Mouse (Mus musculus): ENCODE results near the gene Ubap1l.

DNA sequence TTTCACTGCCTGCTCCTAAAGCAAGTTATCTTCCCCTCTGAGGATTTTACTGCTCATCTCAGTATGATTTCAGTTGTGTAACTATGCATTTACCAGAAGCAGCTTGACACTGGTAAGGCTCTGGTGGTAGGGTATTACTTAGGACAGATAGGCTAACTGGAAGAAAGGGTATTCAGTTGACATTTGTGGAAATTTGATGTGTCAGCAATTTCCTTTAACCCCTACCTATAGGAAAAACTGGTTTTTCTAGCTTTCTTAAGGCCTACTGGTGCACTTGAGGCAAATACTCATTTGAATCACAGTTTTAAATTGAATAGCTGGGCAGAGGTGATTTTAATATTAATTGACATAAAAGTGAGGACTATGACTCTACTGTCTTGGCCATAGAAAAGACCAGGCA lies 34.9 kb upstream of the Ubap1l start:
- no peak for TF ChIP-seq CTCF (IDR thresholded peaks at IDR 0.05; ENCODE audit: control insufficient read depth, insufficient read depth, insufficient replicate concordance, low read depth, low read length)
- no peak for TF ChIP-seq POLR2A (IDR thresholded peaks at IDR 0.05; ENCODE audit: control insufficient read depth, low read depth, low read length)
